Mouse (Mus musculus) liver, embryonic 11.5 days (tissue): ENCODE measurements around the gene Zfp148. TPM values are rescaled to one million over a fixed set of nuclear protein-coding genes. Genes with fewer than 3 reads are reported as not detected.
A peak's percentile ranks its signal among the peaks of the same experiment; 100 is the strongest.

Experiments
- ATAC-seq: fragments of 200-750 bp; cut with Nextera tagmentation; replicated peaks from 2 replicates; pipeline ENCODE4 v1.8.0; 2017; ENCODE audit warnings: moderate number of reproducible peaks, mild to moderate bottlenecking, moderate TSS enrichment, moderate library complexity; ENCODE audit not compliant: low FRiP score
- DNase-seq: peaks from one replicate; pipeline ENCODE4 v3.0.0-alpha.2; 2017; ENCODE audit warnings: low spot score
- H3K27ac ChIP-seq: fragments of 300-500 bp; sonication (generic); 2 replicates; pipeline ENCODE4 v1.5.1; 2014; ENCODE audit warnings: mild to moderate bottlenecking, low read depth, low read length, control low read depth
- H3K27me3 ChIP-seq: fragments of 300-500 bp; sonication (generic); replicated peaks from 2 replicates; pipeline ENCODE4 v1.6.1; 2014; ENCODE audit warnings: low read length, mixed read lengths; ENCODE audit not compliant: control insufficient read depth, insufficient read depth
- H3K36me3 ChIP-seq: fragments of 300-500 bp; sonication (generic); 2 replicates; pipeline ENCODE4 v1.6.1; 2014; ENCODE audit warnings: mild to moderate bottlenecking, low read length, moderate library complexity, mixed read lengths; ENCODE audit not compliant: control insufficient read depth, insufficient read depth
- H3K4me1 ChIP-seq: fragments of 300-500 bp; sonication (generic); replicated peaks from 2 replicates; pipeline ENCODE4 v1.6.1; 2014; ENCODE audit warnings: low read length, mixed read lengths; ENCODE audit not compliant: control insufficient read depth, insufficient read depth
- H3K4me2 ChIP-seq: fragments of 300-500 bp; sonication (generic); 2 replicates; pipeline ENCODE4 v1.6.1; 2014; ENCODE audit warnings: mild to moderate bottlenecking, control low read depth, moderate library complexity
- H3K4me3 ChIP-seq: fragments of 300-500 bp; sonication (generic); 2 replicates; pipeline ENCODE4 v1.5.1; 2014; ENCODE audit warnings: low read depth, low read length, control low read depth
- H3K9ac ChIP-seq: fragments of 300-500 bp; sonication (generic); 2 replicates; pipeline ENCODE4 v1.6.1; 2014; ENCODE audit warnings: low read depth, low read length, control low read depth
- H3K9me3 ChIP-seq: fragments of 300-500 bp; sonication (generic); 2 replicates; pipeline ENCODE4 v1.6.1; 2016; ENCODE audit warnings: low read length, inconsistent platforms, mixed read lengths; ENCODE audit not compliant: control insufficient read depth
- WGBS: fragments of 180-500 bp; shearing (Covaris S2); extraction: QIAGEN DNeasy Blood & Tissue Kit; methylation state at CpG from one replicate; pipeline ENCODE4 v1.1.7; 2014; 5-methylcytosine and 5-hydroxymethylcytosine counted together
- polyA plus RNA-seq: library from polyadenylated mRNA; unstranded; fragments of >200 nt; fragmentation: Nextera tagmentation; extraction: Ambion mirVana; gene quantifications from 2 replicates; pipeline ENCODE4 v1.2.1, GENCODE M21; 2014

The Zfp148 gene
- polyA plus RNA-seq, 1 experiment from 2014 or later: 27.5 TPM

DNA sequence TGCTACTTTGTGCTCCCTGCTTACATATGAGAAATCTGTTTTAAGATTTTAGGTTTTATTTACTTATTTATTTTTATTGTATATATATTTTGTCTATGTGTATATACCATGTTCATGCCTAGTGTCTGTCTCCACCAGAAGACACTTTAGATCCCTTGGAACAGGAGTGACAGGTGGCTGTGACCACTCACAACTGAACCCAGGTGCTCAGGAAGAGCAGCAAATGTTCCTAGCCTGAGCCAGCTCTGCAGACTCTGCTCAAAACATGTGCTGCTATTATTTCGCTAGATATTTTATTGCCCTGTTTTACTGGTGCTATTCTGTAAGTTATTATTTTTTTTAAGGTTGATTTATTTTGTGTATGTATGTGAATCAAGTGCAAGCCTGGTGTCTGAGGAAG lies 78.5 kb downstream of the Zfp148 start:
- no peaks in the 10 kb centered on the region for H3K4me1 ChIP-seq
- no peaks in the 10 kb centered on the region for H3K27me3 ChIP-seq
- peaks cover 12% of the 10 kb centered on the region for H3K36me3 ChIP-seq
- WGBS: 89% methylated on average over 1 of the region's 1 CpGs
- DNase-seq (no peak), ATAC-seq (no peak)
- H3K27ac ChIP-seq: no peak overlapping the region
- H3K4me2 ChIP-seq: no peak overlapping the region
- H3K9me3 ChIP-seq: no peaks in the 10 kb centered on the region
- no peak overlapping the region for H3K9ac ChIP-seq
- no peak overlapping the region for H3K4me3 ChIP-seq

DNA sequence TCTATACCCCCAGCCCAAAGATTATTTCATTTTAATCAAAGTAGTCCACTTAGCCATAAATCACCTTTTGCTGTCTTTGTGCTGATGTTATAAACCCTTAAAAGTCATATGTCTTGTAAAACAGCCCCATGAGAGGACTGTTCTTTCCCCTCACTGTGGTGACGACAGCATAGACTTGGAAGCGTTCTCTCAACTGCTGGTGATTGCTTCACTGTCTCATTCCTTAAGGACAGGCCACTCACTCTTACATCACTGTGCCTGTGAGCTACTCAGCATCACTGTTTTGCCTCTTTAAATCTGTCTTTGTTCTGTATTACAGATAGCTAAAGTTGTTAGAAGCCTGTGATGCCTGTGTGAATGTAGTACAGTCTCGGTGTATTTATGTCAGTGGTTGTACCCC lies 80.8 kb downstream of the Zfp148 start:
- ATAC-seq: no peak
- Histone ChIP-seq H3K9me3 (no peaks in the 10 kb centered on the region), H3K27me3 (no peaks in the 10 kb centered on the region), H3K4me2 (no peak overlapping the region), H3K4me1 (no peaks in the 10 kb centered on the region), H3K9ac (no peak overlapping the region), H3K27ac (no peak overlapping the region), H3K4me3 (no peak overlapping the region), H3K36me3 (peaks cover 12% of the 10 kb centered on the region)
- no peak for DNase-seq
- WGBS: 81% methylated on average over 3 of the region's 3 CpGs

DNA sequence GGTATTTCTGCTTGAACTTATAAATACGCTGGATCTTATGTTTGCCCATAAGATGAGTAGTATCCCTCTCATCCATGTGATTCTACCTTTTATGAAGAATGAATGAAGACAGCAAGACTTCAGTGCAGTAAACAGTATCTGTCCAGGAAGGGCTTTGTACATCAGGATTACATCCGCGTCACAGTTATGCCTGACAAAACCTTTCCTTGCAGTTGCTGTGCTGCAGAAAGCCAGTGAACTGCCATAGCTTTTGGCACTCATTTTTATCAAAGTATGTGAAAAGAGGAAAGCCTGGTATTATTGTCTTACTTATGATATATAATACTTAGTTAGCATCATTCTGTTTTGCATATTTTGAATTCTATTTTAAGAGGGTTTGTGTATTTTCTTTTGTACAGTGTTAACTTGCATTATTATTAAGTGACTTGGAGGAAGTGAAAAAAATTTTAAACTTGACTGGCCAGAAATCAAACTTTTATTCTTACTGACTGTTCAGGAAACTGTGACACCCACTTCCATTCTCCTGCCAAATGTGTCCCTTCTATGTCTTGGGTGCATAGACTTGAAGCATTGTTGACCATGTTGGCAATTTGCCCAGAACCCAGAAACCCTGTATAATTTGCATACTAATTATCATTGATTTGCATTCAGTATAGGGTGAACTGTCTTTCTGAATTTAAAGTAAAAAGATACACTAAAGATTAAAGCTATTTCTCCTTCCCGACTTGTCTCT lies 84.0 kb downstream of the Zfp148 start:
- Histone ChIP-seq H3K9ac (no peak overlapping the region), H3K27me3 (no peaks in the 10 kb centered on the region), H3K4me2 (no peak overlapping the region), H3K36me3 (peaks cover 2% of the 10 kb centered on the region; the same call in 1 of the 2 replicates), H3K9me3 (no peaks in the 10 kb centered on the region), H3K4me3 (no peak overlapping the region), H3K27ac (no peak overlapping the region), H3K4me1 (no peaks in the 10 kb centered on the region)
- ATAC-seq: no peak
- WGBS: 91% methylated on average over 4 of the region's 4 CpGs
- DNase-seq: no peak

DNA sequence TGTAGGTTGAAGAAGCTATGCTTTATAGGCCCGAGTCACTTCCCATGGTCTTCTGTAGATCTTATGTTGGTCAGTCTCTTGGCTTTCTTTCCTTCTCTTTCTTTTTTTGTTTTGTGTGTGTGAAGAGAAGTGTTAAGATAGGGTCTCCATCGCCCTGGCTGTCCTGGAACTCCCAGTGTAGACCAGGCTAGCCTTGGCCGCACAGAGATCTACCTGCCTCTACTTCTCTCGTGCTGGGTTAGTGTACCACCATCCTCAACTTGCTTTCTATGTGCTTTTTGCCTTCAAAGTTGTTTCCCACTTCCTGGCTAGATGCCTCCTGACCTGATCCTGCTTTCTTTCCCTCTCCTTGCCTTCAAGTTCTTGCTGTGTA lies 84.6 kb downstream of the Zfp148 start:
- WGBS: 87% methylated on average over 4 of the region's 4 CpGs
- H3K4me2 ChIP-seq: no peak overlapping the region
- ATAC-seq: no peak

DNA sequence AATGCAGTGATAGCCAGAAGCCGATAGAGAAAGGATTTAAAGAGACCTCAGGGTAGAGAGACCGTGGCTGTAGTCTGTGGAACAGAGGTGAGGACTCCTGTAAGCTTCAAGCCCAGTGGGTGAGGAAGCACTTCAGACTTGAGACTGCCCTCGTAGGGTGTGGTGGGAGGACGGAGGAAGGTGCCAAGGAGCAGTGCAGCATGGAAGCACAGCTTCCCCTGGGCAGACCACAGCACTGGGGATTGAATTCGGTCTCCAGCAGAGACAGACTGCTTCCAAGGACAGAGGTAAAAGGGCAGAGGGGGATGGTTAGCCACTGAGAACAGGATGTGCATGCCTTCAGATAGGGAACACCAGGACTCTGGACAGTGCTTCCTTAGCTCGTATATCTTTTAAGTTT lies 86.8 kb downstream of the Zfp148 start:
- Histone ChIP-seq H3K9me3 (no peaks in the 10 kb centered on the region), H3K4me3 (no peak overlapping the region), H3K4me1 (no peaks in the 10 kb centered on the region), H3K4me2 (no peak overlapping the region), H3K27me3 (no peaks in the 10 kb centered on the region), H3K27ac (no peak overlapping the region), H3K36me3 (peaks cover 2% of the 10 kb centered on the region; the same call in 1 of the 2 replicates), H3K9ac (no peak overlapping the region)
- DNase-seq (no peak), ATAC-seq (no peak)
- 63% methylated on average over 6 of the region's 6 CpGs for WGBS

More for the DNA sequence above, 84.6 kb downstream of the Zfp148 start:
- Histone ChIP-seq H3K4me1 (no peaks in the 10 kb centered on the region), H3K36me3 (peaks cover 2% of the 10 kb centered on the region; the same call in 1 of the 2 replicates), H3K9ac (no peak overlapping the region), H3K4me3 (no peak overlapping the region), H3K9me3 (no peaks in the 10 kb centered on the region), H3K27me3 (no peaks in the 10 kb centered on the region), H3K27ac (no peak overlapping the region)
- DNase-seq: no peak

DNA sequence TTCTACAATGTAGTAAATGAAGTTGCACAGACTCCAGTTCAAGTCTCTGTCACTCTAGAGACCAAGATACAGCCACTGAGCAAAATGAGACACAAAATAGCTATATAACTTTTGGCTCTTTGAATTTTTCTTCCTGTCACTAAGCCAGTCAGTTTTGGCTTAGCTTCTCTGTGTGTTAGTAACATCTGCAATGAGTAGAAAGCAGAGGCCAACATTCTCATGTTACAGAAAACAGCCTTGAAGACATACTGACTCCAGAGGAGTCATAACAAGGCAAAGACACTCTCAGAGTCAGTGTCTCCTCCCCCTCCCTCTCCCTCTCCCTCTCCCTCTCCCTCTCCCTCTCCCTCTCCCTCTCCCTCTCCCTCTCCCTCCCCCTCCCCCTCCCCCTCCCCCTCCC lies 89.3 kb downstream of the Zfp148 start:
- Histone ChIP-seq H3K4me1 (no peaks in the 10 kb centered on the region), H3K27me3 (no peaks in the 10 kb centered on the region), H3K4me3 (no peak overlapping the region), H3K27ac (no peak overlapping the region), H3K4me2 (no peak overlapping the region), H3K36me3 (peaks cover 4% of the 10 kb centered on the region; the same call in 1 of the 2 replicates), H3K9me3 (no peaks in the 10 kb centered on the region), H3K9ac (no peak overlapping the region)
- ATAC-seq (no peak), DNase-seq (no peak)

DNA sequence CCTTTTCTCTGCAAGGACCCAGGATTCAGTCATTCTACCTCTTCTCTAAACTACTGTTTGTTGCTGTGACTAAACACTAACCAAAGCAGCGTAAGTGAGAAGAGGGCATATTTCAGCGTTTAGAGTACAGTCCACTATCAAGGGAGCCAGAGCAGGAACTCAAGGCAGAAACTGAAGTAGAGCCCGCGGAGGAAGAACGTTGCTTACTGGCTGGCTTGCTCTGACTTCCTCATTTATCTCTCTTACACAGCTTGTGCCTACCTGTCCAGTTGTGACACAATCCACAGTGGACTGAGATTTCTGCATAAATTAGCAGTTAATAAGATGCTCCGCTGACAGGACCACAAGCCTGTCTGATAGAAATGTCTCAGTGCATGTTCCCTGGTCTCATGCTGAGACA lies 93.7 kb downstream of the Zfp148 start:
- ATAC-seq (no peak), DNase-seq (no peak)
- 80% methylated on average over 6 of the region's 6 CpGs for WGBS
- H3K4me2 ChIP-seq: no peak overlapping the region
- no peak overlapping the region for H3K9ac ChIP-seq
- H3K4me1 ChIP-seq: no peaks in the 10 kb centered on the region
- no peak overlapping the region for H3K27ac ChIP-seq
- peaks cover 19% of the 10 kb centered on the region for H3K36me3 ChIP-seq
- H3K27me3 ChIP-seq: no peaks in the 10 kb centered on the region
- no peaks in the 10 kb centered on the region for H3K9me3 ChIP-seq
- no peak overlapping the region for H3K4me3 ChIP-seq

DNA sequence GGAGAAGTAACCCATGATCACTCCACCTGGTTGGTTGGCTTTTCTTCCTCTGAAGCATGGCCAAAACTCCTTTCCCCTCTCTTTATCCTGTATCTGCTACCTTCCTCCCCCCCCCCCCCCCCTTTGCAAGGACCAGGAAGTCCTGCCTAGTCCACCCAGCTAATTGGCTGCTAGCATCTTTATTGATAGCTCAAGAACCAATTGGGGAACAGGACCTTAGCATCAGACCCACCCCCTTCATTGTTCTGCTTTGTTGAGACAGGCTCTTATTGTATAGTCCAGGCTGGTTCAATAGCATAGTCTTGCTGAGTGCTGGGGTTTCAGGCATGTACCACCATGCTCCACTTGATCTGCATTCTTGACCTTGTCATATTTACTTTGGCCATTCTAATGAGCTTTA lies 99.3 kb downstream of the Zfp148 start:
- H3K27me3 ChIP-seq: no peaks in the 10 kb centered on the region
- H3K9me3 ChIP-seq: no peaks in the 10 kb centered on the region
- no peak overlapping the region for H3K4me2 ChIP-seq
- DNase-seq (no peak), ATAC-seq (no peak)
- H3K4me3 ChIP-seq: no peak overlapping the region
- H3K9ac ChIP-seq: no peak overlapping the region
- H3K4me1 ChIP-seq: no peaks in the 10 kb centered on the region
- H3K36me3 ChIP-seq: peaks cover 15% of the 10 kb centered on the region
- H3K27ac ChIP-seq: no peak overlapping the region

DNA sequence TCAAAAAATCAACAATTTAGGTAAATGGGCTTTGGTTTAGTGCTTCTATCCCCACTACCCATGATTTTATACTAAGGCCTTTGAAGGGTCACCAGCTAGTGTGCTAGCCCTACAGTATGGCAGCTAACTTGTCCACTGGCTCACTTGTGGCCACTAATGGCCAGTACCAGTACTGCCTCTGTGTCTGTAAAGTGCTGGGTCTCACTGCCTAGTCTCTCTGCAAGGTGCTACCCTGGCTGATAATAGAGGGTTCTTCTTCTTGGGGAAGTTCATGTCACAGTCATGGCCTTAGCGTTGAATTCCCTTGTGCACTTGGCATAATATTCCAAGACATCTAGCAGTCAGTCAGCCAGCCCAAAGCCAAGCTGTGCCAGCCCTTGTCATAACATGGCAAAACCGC lies 100.5 kb downstream of the Zfp148 start:
- H3K9me3 ChIP-seq: no peaks in the 10 kb centered on the region
- peaks cover 11% of the 10 kb centered on the region for H3K36me3 ChIP-seq
- H3K4me2 ChIP-seq: no peak overlapping the region
- H3K27ac ChIP-seq: no peak overlapping the region
- DNase-seq: no peak
- H3K9ac ChIP-seq: no peak overlapping the region
- WGBS: 88% methylated on average over 2 of the region's 2 CpGs
- 0 out of 2 replicates have a peak, but pooled peaks have one; percentile 47 for ATAC-seq
- H3K4me3 ChIP-seq: no peak overlapping the region
- H3K4me1 ChIP-seq: no peaks in the 10 kb centered on the region
- H3K27me3 ChIP-seq: no peaks in the 10 kb centered on the region
